Mouse (Mus musculus) liver, postnatal 0 days (tissue): Measurements from ENCODE around the gene Tnc. TPM values are rescaled to one million over a fixed set of nuclear protein-coding genes. Genes with fewer than 3 reads are reported as not detected.
"Not testable (repeated sequence)": the region's sequence is repeated elsewhere in the genome, so short reads cannot be mapped to it uniquely, and the experiment has no call there.

Source experiments
- ATAC-seq: fragments of 200-750 bp; cut with Nextera tagmentation; 2 replicates; pipeline ENCODE4 v1.8.0; 2017; ENCODE audit warnings: mild to moderate bottlenecking, moderate library complexity
- DNase-seq: peaks from one replicate; pipeline ENCODE4 v3.0.0-alpha.2; 2016
- H3K27ac ChIP-seq: fragments of 300-500 bp; sonication (generic); 2 replicates; pipeline ENCODE4 v1.5.1; 2014; ENCODE audit warnings: antibody characterized with exemption, moderate library complexity, mild to moderate bottlenecking, low read depth
- H3K27me3 ChIP-seq: fragments of 300-500 bp; sonication (generic); 2 replicates; pipeline ENCODE4 v1.6.1; 2014; ENCODE audit warnings: low read length, control low read depth, mixed read lengths; ENCODE audit not compliant: insufficient read depth
- H3K36me3 ChIP-seq: fragments of 300-500 bp; sonication (generic); replicated peaks from 2 replicates; pipeline ENCODE4 v1.6.1; 2014; ENCODE audit warnings: mild to moderate bottlenecking, control low read depth, low read length, moderate library complexity, mixed read lengths; ENCODE audit not compliant: insufficient read depth
- H3K4me1 ChIP-seq: fragments of 300-500 bp; sonication (generic); 2 replicates; pipeline ENCODE4 v1.6.1; 2014; ENCODE audit warnings: antibody characterized with exemption, mild to moderate bottlenecking, control low read depth; ENCODE audit not compliant: insufficient read depth
- H3K4me2 ChIP-seq: fragments of 300-500 bp; sonication (generic); 2 replicates; pipeline ENCODE4 v1.6.1; 2014; ENCODE audit warnings: low read depth, mild to moderate bottlenecking, low read length, moderate library complexity, mixed read lengths
- H3K4me3 ChIP-seq: fragments of 300-500 bp; sonication (generic); 2 replicates; pipeline ENCODE4 v1.5.1; 2014; ENCODE audit warnings: low read depth, low read length
- H3K9ac ChIP-seq: fragments of 300-500 bp; sonication (generic); replicated peaks from 2 replicates; pipeline ENCODE4 v1.6.1; 2014; ENCODE audit warnings: mild to moderate bottlenecking, moderate library complexity
- H3K9me3 ChIP-seq: fragments of 300-500 bp; sonication (generic); 2 replicates; pipeline ENCODE4 v1.6.1; 2016; ENCODE audit warnings: mild to moderate bottlenecking, control low read depth, low read length, mixed read lengths
- CTCF ChIP-seq: sonication (generic); IDR thresholded peaks from 2 replicates; pipeline ENCODE4 v1.5.1; 2016; ENCODE audit warnings: antibody characterized with exemption, low read depth
- EP300 ChIP-seq: IDR thresholded peaks from 2 replicates; pipeline ENCODE4 v1.6.1; 2016; ENCODE audit warnings: antibody characterized with exemption, low read depth, mild to moderate bottlenecking
- WGBS: fragments of 180-500 bp; shearing (Covaris S2); extraction: QIAGEN DNeasy Blood & Tissue Kit; methylation state at CpG from one replicate; pipeline ENCODE4 v1.1.7; 2014; ENCODE audit not compliant: insufficient replicate concordance; 5-methylcytosine and 5-hydroxymethylcytosine counted together
- polyA plus RNA-seq: library from polyadenylated mRNA; unstranded; fragments of >200 nt; fragmentation: Nextera tagmentation; extraction: Ambion mirVana; gene quantifications from 2 replicates; pipeline ENCODE4 v1.2.1, GENCODE M21; 2015

Tnc gene
- polyA plus RNA-seq, 1 experiment from 2014 or later, result 1.9 TPM

GRCm38 (mm10) chr4:63969891-63970290, 76.9 kb downstream of the Tnc start:
- H3K36me3 ChIP-seq, result no peaks in the 10 kb centered on the region
- WGBS, result 66% methylated on average over 3 of the region's 3 CpGs

GRCm38 (mm10) chr4:63963410-63963809, 83.4 kb downstream of the Tnc start:
- no peaks in the 10 kb centered on the region for H3K9me3 ChIP-seq

More at GRCm38 (mm10) chr4:63969891-63970290, 76.9 kb downstream of the Tnc start:
- Histone ChIP-seq H3K9ac (no peak overlapping the region), H3K9me3 (no peaks in the 10 kb centered on the region), H3K4me2 (no peak overlapping the region), H3K27me3 (no peaks in the 10 kb centered on the region), H3K4me3 (no peak overlapping the region), H3K4me1 (no peaks in the 10 kb centered on the region), H3K27ac (no peak overlapping the region)
- no peak for ATAC-seq
- no peak for DNase-seq
- TF ChIP-seq CTCF (no peak), EP300 (no peak)

GRCm38 (mm10) chr4:63961858-63962468, 84.9 kb downstream of the Tnc start:
- Histone ChIP-seq H3K27ac (no peak overlapping the region), H3K9me3 (no peaks in the 10 kb centered on the region), H3K9ac (no peak overlapping the region), H3K27me3 (no peaks in the 10 kb centered on the region), H3K4me1 (no peaks in the 10 kb centered on the region), H3K4me3 (no peak overlapping the region), H3K4me2 (no peak overlapping the region), H3K36me3 (no peaks in the 10 kb centered on the region)
- ATAC-seq, result no peak
- TF ChIP-seq EP300 (no peak), CTCF (no peak)
- 86% methylated on average over 5 of the region's 5 CpGs for WGBS
- DNase-seq, result no peak

More at GRCm38 (mm10) chr4:63963410-63963809, 83.4 kb downstream of the Tnc start:
- no peak for TF ChIP-seq CTCF
- no peak for TF ChIP-seq EP300
- WGBS, result 91% methylated on average over 1 of the region's 1 CpGs
- H3K4me2 ChIP-seq, result no peak overlapping the region
- H3K9ac ChIP-seq, result no peak overlapping the region
- H3K4me3 ChIP-seq, result no peak overlapping the region
- ATAC-seq (no peak), DNase-seq (no peak)
- H3K36me3 ChIP-seq, result no peaks in the 10 kb centered on the region
- H3K4me1 ChIP-seq, result no peaks in the 10 kb centered on the region
- no peaks in the 10 kb centered on the region for H3K27me3 ChIP-seq
- no peak overlapping the region for H3K27ac ChIP-seq

GRCm38 (mm10) chr4:63958601-63959000, 88.2 kb downstream of the Tnc start:
- Histone ChIP-seq H3K9me3 (no peaks in the 10 kb centered on the region), H3K36me3 (no peaks in the 10 kb centered on the region), H3K4me3 (no peak overlapping the region), H3K27ac (no peak overlapping the region), H3K9ac (no peak overlapping the region), H3K4me2 (no peak overlapping the region), H3K4me1 (no peaks in the 10 kb centered on the region), H3K27me3 (no peaks in the 10 kb centered on the region)
- TF ChIP-seq EP300 (no peak), CTCF (no peak)
- WGBS, result 78% methylated on average over 4 of the region's 4 CpGs
- ATAC-seq (no peak), DNase-seq (no peak)

GRCm38 (mm10) chr4:63950054-63950453, 96.8 kb downstream of the Tnc start:
- ATAC-seq, result no peak
- no peak overlapping the region for H3K4me3 ChIP-seq
- H3K27ac ChIP-seq, result no peak overlapping the region
- DNase-seq, result no peak
- H3K9ac ChIP-seq, result no peak overlapping the region
- TF ChIP-seq EP300, result no peak
- no peak for TF ChIP-seq CTCF
- H3K4me1 ChIP-seq, result no peaks in the 10 kb centered on the region
- WGBS, result 80% methylated on average over 9 of the region's 9 CpGs
- no peak overlapping the region for H3K4me2 ChIP-seq
- no peaks in the 10 kb centered on the region for H3K9me3 ChIP-seq
- H3K36me3 ChIP-seq, result no peaks in the 10 kb centered on the region
- H3K27me3 ChIP-seq, result no peaks in the 10 kb centered on the region

GRCm38 (mm10) chr4:63948688-63949073, 98.1 kb downstream of the Tnc start:
- H3K36me3 ChIP-seq, H3K27ac ChIP-seq, H3K9ac ChIP-seq, H3K4me3 ChIP-seq, DNase-seq, ATAC-seq, H3K9me3 ChIP-seq, H3K4me2 ChIP-seq, H3K27me3 ChIP-seq, H3K4me1 ChIP-seq: not testable (repeated sequence)
- 70% methylated on average over 5 of the region's 5 CpGs for WGBS

- no peaks in the 10 kb centered on the region for H3K27me3 ChIP-seq
- peak; percentile 47 for DNase-seq
- TF ChIP-seq EP300 (no peak), CTCF (peak; percentile 79)
- no peak overlapping the region for H3K4me3 ChIP-seq
- H3K27ac ChIP-seq, result no peak overlapping the region
- no peaks in the 10 kb centered on the region for H3K9me3 ChIP-seq
- H3K36me3 ChIP-seq, result no peaks in the 10 kb centered on the region
- H3K4me2 ChIP-seq, result no peak overlapping the region
- no peak overlapping the region for H3K9ac ChIP-seq
- 33% methylated on average over 12 of the region's 12 CpGs for WGBS
- H3K4me1 ChIP-seq, result no peaks in the 10 kb centered on the region
- ATAC-seq, result no peak
Observed at GRCm38 (mm10) chr4:63948066-63948687, 98.6 kb downstream of the Tnc start.
